Mouse (Mus musculus) heart, adult 11 months (tissue): ENCODE measurements at regions not wholly inside any gene's neighbourhood (a gene's known extent, or its start where the extent isn't known, plus 50 kb on each side); places are given as distances from the start of the nearest gene placed in this dataset.

ENCODE experiments used
- DNase-seq: peaks from one replicate; pipeline ENCODE4 v3.0.0; 2022

- no peak for DNase-seq
Measured at GRCm38 (mm10) chr3:37962811-37963210, 238.5 kb upstream of the Gm5148 start.

- DNase-seq, result peak; percentile 91
Measured at GRCm38 (mm10) chr3:37962043-37962810, 237.9 kb upstream of the Gm5148 start.

- DNase-seq, result peak; percentile 50
Measured at GRCm38 (mm10) chr3:37958361-37958978, 234.2 kb upstream of the Gm5148 start.

- peak; percentile 78 for DNase-seq
Measured at GRCm38 (mm10) chr3:37956543-37956942, 232.3 kb upstream of the Gm5148 start.

GRCm38 (mm10) chr3:37952891-37953290, 228.6 kb upstream of the Gm5148 start:
- peak; percentile 87 for DNase-seq

GRCm38 (mm10) chr3:37952251-37952650, 228.0 kb upstream of the Gm5148 start:
- peak; percentile 58 for DNase-seq

- DNase-seq, result no peak
Measured at GRCm38 (mm10) chr3:37943661-37944060, 219.4 kb upstream of the Gm5148 start.

GRCm38 (mm10) chr3:37940016-37940415, 215.7 kb upstream of the Gm5148 start:
- DNase-seq, result peak; percentile 40

GRCm38 (mm10) chr3:37938870-37939269, 214.6 kb upstream of the Gm5148 start:
- DNase-seq, result peak; percentile 57

GRCm38 (mm10) chr3:37938284-37938596, 213.9 kb upstream of the Gm5148 start:
- no peak for DNase-seq

- DNase-seq, result peak; percentile 92
Measured at GRCm38 (mm10) chr3:37937381-37938283, 213.3 kb upstream of the Gm5148 start.

- peak; percentile 81 for DNase-seq
Measured at GRCm38 (mm10) chr3:37936251-37936931, 212.1 kb upstream of the Gm5148 start.

- DNase-seq, result peak; percentile 97
Measured at GRCm38 (mm10) chr3:37934905-37935708, 210.8 kb upstream of the Gm5148 start.

- DNase-seq, result peak; percentile 72
Measured at GRCm38 (mm10) chr3:37934236-37934635, 209.9 kb upstream of the Gm5148 start.

GRCm38 (mm10) chr3:37928731-37929130, 204.4 kb upstream of the Gm5148 start:
- peak; percentile 92 for DNase-seq

GRCm38 (mm10) chr3:37919450-37920156, 195.3 kb upstream of the Gm5148 start:
- peak; percentile 76 for DNase-seq

GRCm38 (mm10) chr3:37916786-37917479, 192.6 kb upstream of the Gm5148 start:
- DNase-seq, result peak; percentile 91

- peak; percentile 71 for DNase-seq
Measured at GRCm38 (mm10) chr3:37916281-37916680, 192.0 kb upstream of the Gm5148 start.

GRCm38 (mm10) chr3:37915673-37916072, 191.4 kb upstream of the Gm5148 start:
- peak; percentile 62 for DNase-seq

GRCm38 (mm10) chr3:37914136-37914535, 189.8 kb upstream of the Gm5148 start:
- peak; percentile 74 for DNase-seq

GRCm38 (mm10) chr3:37909821-37910220, 185.5 kb upstream of the Gm5148 start:
- DNase-seq, result peak; percentile 92
